Mouse (Mus musculus) kidney, postnatal 4 days (tissue): Measurements from ENCODE around the gene Clcn5.
A peak's percentile ranks its signal among the peaks of the same experiment; 100 is the strongest.

Experiments
- DNase-seq, 2 experiments: peaks; one replicate each; pipeline ENCODE4 v3.0.0; 2021; ENCODE audit warnings: mixed read lengths in 2 of 2

Gene Clcn5

DNA sequence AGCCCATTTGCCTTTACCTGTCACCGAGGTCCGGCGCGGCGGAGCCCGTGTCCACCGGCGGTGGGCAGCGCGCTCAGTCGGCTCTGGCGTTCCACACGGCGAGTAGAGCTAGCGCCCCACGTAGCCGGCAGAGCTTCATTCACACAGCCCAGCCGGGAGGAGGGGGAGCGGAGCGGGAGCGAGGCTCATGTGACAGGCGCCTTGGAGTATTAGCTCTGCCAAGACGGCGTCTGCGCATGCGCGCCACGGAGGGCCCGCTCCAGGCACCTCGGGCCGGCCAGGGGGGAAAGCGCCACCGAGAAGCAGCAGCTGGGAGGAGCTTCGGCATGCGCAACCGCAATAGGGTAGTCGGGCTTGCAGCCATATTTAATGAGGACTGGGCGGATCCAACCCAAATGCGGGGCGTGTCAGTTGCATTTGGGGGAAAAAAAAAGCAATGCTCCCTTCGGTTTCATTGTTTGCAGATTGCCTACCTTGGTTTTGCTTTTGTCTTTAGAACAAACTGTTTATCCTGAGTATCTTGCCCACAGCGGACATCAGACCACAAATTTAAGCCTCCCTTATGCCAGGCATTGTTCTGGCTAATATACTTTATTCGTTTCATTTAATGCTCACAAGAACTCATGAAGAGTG, at the start of gene Clcn5:
Gene Clcn5, minus strand, starts transcription at position 270 of the 633 bp plus-strand sequence.
- DNase-seq, result peak; percentile 95 to 97

DNA sequence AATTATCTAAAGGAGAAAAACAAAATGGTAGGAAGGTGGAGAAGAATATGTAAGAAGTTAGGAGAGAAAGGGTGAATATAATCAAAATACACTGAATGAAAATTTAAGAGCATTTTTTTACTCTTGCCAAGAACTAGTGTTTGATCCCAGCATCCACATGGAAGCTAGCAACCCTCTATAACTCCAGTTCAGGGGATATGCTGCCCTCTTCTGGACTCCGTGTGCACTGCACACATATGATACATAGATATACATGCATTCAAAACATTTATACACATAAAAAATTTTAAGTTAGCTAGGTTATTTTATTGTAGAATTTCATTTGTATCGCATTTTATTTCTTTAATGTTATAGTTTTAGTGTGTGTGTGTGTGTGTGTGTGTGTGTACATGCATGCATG, 6.3 kb upstream of the Clcn5 start:
- no peak for DNase-seq

DNA sequence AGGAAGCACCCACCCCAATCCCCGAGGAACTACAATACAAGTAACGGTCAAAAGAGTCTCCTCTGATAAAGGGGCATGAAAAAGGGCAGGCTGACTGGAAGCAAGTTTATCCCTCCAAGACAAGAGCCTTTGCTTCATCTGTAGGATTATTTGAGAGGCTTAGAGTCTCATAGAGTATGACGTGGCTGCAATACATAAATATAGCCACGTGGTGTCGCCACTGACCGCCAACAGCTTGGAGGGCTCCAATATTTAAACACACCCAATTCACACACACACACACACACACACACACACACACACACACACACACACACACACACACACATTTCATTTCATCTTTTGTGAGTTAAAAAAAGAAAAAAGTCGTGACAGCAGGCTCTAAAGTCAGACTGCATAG, 3.1 kb upstream of the Clcn5 start:
- peak; percentile 77 to 79 for DNase-seq

DNA sequence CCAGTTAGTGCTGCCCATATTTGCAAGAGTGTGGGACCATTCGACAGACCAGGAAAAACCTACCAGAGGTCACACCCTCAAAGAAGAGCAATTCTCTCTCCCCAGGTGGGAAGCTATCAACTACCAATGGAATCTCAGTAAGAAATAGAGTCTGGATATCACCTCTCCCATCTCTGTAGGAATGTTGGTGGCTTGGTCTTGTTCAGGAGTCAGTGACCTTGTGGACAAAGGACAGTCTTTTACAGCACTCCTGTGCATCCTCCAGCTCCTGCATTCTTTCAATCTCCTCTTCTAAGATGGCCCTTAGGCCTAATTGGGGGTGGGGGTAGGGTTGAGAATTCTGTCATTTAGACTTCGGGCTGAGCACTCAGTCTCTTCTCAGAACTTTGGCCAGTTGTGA, 1.4 kb upstream of the Clcn5 start:
- no peak for DNase-seq

DNA sequence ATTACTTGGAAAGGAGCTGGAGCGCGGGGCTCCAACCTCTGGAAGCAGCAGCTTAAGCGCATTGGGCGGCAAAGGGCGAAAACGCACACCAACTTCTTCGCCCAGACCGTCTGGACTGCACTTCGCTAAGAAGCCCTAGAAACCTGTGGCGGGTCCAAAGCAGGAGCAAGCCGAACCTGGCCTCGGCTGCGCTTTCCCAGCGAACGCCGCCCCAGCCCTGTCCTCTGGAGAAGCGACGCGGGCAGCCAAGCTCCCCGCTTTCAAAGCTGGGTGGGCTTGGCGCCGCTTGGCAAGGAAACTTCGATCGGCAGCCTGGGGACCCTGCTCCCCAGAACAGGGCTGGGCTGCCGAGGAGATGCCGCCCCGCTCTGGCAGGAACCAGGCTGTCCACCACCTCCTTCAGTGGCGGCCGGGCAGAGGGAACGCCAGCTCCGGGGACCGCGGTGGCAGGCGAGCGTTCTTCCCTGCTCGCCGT, 570 bp downstream of the Clcn5 start:
- DNase-seq, result no peak

DNA sequence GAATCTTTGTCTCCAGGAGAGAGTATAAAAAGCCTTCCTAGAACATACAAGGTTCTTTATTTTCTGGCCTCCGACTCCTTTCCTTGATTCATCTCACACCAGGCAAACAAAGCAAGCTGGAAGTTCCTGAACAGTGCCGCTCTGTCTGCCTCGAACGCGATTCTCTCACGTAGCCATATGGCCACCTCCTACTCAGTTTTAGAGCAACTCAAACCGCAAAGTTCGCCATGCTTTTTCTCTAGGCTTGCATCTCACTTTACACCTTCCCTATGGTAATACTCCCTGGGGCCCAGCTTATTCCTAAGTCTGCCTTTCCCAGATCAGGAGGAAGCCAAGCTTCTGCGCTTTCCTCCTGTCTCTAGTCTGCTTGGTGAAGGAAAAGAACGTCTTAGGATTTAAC, 4.0 kb downstream of the Clcn5 start:
- no peak for DNase-seq

DNA sequence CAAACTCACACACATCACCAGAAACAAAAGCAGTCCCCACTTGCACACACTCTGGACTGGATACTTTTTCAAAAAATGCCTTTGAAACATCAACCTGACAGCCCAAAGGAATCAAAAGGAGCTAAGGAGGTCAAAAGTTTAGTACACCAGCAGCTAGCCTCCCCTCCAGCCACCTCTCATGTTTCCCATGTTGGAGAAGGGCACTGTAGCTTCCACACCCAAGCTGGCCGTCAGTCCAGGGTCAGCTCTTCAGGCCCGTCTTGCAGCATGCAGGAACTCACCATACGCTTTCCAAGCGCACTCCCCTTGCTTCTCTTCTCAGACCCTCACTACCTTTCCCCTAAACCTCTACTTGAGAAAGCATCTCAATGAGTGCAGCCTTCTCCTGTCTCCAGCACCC, 4.5 kb downstream of the Clcn5 start:
- no peak for DNase-seq

DNA sequence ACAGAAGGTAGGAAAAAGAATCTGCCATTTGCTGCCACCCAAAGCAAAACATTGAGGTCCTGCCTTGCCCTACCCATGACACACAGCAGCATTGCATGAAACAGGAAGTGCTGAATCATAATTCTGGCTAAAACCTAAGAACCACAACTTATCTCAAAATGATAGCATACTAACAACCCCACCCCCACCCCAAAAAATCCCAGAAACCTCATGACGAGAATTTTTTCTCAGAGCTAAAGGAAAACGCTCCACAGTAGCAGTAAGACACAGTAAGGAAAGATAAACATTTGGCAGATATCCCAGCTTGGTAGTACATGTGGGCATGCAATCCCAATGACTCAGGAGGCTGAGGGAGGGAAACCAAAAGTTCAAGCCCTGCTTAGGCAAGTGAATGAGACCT, 10.9 kb downstream of the Clcn5 start:
- DNase-seq, result no peak

DNA sequence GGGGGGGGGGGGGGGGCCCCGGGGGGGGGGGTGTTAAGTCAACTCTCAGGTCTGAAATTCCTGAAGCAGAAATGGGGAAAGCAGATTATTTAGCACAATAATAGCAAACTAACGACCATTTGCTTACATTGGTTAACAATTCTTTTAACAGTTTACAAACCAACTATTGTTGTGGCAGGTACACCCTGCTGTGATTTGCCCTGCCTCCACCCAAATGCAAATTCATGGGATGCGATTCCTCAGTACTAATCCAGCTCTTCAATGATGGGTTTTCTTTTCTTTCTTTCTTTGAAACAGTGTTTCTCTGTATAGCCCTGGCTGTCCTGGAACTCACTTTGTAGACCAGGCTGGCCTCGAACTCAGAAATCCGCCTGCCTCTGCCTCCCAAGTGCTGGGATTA, 12.3 kb downstream of the Clcn5 start:
- no peak for DNase-seq

DNA sequence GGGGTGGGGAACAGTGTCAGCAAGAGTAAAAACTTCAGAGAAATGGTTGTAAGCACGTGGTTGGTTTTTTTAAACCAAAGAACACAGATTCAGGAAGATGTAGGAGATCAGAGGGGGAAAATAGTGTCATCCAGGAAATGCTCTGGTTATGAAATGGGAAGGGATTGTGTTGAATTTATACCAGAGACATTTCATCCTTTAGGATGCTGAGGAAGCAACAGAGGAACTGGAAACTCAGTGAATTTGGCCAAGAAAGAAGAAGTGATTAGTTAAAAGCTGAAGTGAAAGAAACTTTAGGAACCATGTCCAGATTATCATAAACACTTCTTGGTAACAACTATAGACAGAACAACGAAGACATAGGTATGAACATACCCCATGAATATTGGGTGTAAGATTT, 26.2 kb downstream of the Clcn5 start:
- DNase-seq, result no peak

DNA sequence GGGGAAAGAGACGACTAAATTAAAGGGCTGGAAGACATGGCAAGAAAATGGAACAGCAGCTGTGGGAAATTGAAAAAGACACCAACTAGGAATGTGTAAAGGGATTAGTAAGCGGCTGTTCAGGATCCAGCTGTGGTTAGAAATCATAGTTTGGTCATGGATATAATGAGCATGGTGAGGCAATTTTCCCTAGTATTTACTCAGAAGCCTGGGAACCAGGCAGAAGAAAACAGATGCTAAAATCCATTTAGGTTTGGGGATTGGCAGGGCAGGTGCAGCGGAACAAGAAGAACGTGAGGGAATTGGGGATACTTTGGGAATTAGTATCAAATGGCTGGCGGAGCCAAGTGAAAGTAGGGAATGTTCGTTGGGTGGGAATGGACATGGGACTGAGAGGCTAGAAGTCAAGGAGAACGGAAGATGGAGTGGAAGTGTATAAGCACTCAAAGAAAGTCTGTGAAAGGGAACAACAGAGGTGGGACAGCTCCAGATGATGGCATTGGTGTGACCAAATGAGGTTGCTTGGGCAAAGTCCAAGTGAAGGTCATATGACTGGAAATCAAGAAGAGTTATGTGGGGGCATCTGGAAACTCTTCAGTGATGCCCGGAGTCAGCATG, 26.9 kb downstream of the Clcn5 start:
- DNase-seq, result no peak

DNA sequence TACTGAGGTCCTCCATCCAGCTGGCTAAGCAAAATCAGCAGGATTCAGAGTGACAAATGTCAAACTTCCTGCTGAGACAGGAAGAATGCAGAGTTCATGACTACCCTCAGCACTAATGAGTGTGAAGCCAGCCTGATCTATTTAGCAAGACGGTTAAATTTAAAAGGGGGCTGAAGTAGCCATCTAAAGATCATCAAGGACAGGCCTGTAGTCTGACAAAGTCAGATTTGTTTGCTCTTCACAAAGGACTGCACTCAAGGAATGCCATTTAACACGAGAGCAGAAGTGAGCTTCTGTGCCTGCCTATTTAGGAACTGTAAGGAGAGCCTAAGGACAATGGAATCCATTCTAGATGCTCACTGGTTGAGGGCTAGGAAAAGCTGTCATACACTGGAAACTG, 30.2 kb downstream of the Clcn5 start:
- no peak for DNase-seq

DNA sequence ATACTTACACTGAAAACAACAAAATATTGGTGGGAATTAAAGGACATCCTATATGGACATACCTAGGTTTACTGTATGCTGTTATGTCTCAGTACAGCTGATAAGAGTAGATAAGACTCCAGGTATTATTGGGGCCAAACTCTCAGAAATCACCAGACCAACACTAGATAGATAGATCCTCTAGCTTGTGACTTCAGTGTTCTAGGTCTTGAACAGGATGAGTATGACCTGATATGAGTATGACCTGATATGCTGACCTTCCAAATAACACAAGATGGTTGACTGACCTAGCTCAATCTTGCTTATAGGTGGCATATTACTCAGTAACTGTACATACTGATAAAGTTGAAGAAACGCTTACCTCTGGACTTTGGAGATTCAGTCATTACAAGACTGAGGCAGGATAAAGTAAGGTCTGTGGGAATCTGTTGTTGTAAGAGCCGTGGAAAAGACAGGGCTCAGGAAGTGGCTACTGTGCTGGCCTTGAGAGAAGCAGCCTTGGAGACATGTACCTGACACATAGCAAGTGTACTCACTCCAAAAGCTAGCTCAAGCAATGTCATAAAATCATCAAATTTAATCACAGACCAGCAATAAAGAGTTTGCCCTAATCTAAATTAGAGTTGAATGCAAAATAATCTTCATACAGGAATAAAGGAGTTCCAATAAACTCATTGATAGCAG, 32.0 kb downstream of the Clcn5 start:
- no peak for DNase-seq

DNA sequence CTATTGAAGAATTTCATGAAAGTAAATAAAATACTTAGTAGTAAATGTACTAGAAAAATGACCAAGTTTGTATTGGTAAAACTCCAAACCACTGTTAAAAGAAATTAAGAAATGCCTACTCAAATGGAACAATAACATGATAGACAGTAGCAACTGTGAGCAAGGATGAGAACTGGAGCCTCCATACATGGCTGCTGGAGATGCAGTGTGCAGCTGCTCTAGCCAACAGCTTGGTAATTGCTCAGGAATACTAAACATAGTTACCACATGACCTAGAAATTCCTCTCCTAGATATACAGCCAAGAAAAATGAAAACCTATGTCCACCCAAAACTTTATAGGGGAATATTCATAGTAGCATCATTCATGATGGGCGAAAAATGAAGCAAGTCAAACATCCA, 36.5 kb downstream of the Clcn5 start:
- no peak for DNase-seq

DNA sequence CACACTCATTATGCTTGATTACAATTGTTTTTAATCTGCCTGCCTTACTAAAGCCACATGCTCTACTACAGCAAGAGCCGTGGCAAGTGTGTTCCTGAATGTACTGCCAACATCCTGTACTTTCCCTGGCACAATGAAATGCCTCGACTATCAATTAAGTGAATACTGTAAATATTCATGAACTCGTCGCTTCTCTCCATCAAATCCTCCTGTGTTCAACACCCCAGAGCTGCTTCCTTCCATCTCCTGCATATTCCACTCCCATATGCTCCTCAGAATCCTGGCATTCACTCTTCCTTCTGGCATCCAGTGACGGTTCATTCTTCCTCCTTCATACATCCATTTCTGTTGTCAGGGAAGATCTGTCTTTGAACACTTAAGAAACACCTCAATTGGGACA, 39.4 kb downstream of the Clcn5 start:
- no peak for DNase-seq

DNA sequence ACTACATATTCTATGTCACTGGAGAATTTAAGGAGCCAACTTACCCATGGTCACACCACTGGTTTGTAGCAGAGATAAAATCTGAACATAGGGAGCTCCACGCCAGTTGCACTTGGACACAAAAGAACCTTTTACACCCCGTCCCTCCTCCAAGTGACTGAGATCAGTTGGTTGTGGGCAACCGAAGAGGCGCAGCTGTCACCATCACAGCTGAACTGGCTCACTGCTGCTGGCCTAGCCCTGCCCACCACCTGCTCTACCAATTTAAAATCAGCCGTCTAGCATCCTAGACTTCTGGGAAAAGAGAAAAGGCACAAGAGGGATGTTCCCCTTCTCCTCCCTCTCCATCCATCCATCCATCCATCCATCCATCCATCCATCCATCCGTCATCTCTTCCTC, 42.6 kb downstream of the Clcn5 start:
- no peak for DNase-seq

DNA sequence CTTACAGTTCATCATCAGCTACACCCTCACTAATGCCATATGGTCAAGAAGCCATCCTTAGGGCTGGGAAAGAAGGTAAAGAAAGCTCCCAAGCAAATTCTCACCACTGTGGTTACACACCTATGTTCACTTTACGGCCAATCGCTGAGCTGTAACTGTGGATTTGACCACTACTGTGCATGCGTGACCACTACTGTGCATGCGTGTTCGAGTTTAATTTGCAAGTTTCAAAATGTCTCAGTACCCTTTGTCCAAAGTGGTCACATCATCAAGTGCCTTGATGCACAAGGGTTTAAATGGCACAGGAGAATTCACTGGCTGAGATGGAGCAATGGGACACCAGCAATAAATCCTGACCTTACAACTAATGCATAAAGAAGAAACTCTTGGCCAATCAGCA, 58.0 kb downstream of the Clcn5 start:
- DNase-seq, result no peak

DNA sequence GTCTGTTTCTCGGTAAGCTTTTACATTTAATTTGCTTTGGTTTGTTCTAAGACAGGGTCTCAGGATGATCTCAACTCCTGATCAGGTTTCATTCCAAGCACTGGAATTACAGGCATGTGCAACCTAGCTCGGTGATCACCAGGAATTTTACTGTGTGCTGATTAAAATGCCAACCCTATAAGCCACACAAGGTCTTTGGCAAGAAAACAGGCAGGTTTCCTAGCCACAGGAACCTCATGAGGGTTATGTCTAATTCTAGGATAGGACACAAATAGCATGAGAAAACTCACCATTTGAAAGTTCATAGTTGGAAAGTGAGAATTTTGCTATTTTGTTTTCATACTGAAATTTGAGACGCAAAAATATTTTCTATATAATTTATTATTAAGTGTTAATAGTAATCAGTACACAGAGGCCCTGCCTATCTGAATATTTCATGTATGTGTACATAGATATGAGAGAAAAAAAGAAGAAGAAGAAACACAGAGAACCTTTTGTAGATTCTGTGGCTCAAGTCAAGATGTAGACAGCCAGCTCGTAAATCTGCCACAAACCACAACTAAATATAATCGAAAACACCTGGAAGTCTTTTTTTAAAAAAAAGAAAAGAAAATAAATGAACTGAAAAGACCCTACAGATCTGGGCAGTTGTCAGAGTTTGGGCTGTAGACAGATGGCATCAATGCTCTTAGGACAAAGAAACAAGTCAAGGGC, 58.6 kb downstream of the Clcn5 start:
- no peak for DNase-seq

DNA sequence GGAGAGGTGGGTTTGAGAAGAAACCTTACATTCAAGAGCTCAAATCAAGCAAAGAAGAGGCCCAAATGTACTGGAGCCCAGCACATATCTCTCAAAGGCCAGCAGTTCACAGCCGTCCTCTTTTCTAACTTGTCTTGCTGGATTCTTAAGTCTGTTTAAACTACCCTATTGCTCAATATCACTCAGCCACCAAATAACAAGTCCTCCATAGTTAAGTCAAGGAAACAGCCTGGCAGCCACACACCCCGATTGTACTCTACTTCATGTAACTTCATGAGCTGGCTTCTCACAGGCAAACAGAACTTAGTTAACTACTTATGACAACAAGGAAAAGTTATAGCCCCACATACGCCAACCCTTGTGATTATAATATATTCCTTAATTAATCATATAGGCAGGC, 59.4 kb downstream of the Clcn5 start:
- no peak for DNase-seq

DNA sequence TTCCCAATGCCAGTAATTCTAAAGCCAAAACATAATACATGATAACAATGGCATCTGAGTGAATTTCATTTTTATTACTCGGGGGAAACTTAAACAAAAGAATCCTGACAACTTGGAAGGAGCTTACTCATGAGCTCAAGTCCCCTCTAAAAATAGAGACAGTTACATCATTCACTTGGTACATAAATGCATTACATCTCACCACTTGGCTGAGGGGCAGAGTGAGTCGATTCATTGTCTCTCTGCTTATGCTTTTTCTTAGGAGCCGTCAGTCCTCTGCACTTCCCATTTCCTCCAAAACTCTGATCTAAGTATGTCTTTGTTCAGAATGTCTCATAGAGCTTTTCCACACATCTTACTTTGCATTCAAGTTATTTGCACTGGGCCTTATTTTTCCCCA, 63.1 kb downstream of the Clcn5 start:
- no peak for DNase-seq

DNA sequence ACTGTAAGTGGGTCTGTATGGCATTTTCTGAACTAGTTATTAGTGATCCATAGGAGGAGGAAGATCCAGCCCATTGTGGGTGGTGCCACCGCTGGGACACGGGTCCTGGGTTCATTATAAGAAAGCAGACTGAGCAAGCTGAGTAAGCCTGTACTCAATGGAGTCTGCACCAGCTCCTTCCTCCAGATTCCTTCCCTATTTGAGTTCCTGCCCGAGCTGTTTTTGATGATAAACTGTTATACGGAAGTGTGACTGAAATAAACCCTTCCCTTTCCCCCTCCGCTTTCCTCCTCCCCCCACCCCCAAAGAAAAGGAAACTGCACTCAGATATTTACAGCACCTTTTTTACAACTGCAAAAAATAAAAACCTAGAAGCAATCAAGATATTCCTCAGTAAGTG, 115.1 kb downstream of the Clcn5 start:
- DNase-seq, result no peak

DNA sequence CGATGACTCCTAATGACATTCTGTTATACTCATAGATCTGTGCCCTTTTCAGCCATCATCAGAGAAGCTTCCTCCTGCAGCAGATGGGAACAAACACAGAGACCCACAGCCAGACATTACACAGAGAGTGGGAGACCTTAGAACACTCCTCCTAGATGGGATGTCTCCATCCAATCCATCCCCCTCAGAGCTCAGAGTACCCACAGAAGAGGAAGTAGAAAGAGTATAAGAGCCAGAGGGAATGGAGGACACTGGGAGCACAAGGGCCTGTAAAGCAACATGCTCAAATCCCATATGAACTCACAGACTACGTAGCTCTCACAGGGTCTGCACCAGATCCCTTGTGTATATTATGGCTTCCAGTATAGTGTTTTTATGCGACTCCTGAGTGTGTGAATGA, 115.6 kb downstream of the Clcn5 start:
- DNase-seq, result no peak

DNA sequence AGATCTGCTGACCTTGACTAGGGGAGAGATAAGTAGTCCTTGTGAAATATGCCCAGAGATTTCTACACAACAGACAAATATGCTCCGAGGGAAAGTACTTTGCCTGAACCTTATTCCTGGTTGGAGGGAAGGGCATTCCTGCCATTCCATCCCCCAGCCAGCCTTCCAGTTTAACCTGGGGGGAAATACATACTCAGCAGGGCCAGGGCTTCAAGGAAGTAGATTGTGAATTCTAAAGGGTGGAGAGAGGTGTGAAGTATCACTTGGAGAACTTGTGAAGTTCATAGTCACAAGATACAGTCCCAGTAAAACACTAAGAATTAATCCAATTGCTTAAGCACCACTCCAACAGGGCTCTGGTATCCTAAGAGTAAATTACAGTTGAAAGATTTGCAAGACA, 121.3 kb downstream of the Clcn5 start:
- DNase-seq, result no peak

DNA sequence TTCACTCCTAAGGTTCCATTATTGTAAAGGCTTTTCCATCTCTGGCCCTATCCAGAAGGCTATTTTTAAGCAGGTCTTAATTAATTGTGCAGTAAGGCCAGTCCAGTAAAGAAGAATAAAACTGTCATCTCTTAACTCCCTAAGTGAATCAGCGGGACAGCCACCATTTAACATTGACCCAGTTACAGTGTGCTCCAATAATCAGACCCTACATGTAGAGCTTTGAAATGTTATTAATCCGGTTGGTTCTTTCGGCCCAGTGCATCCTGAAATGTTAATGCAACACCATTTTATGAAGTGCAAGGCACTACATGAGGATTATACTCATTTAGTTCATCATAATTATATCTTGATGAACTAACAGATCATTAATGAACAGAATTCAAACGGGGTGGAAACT, 128.3 kb downstream of the Clcn5 start:
- DNase-seq, result no peak
